Mouse (Mus musculus): Measurements from ENCODE around the gene Olfr282. TPM values are rescaled to one million over a fixed set of nuclear protein-coding genes. Genes with fewer than 3 reads are reported as not detected.

The Olfr282 gene
- total RNA-seq, 2 experiments from 2014 or later: not detected

GRCm38 (mm10) chr15:98475382-98475781 lies 44.4 kb downstream of the Olfr282 start:
- DNase-seq: peak in 1 of 2 experiments; percentile 21

GRCm38 (mm10) chr15:98476281-98476680 lies 45.3 kb downstream of the Olfr282 start:
- DNase-seq: no peak

GRCm38 (mm10) chr15:98479568-98480102 lies 48.6 kb downstream of the Olfr282 start:
- DNase-seq: no peak

GRCm38 (mm10) chr15:98482701-98483100 lies 51.7 kb downstream of the Olfr282 start, which contains the start of gene Lalba:
Lalba (minus strand) TSS chr15:98482721.
- DNase-seq: no peak

- no peak for DNase-seq
These were observed 53.2 kb downstream of the Olfr282 start for GRCm38 (mm10) chr15:98483907-98484886.

GRCm38 (mm10) chr15:98486433-98487021 lies 55.5 kb downstream of the Olfr282 start:
- DNase-seq: no peak

Other genes with a start within 250 kb of the Olfr282 start
- under 1 TPM; 0.18 to 0.40 TPM for gene Olfr288, start 235.7 kb upstream of the Olfr282 start, total RNA-seq (2021)
- not detected for gene Gm44579, start 210.2 kb upstream of the Olfr282 start, total RNA-seq (2021)
- 1 to 10 TPM; 3.9 to 4.2 TPM for gene Olfr287, start 210.2 kb upstream of the Olfr282 start, total RNA-seq (2021)
- not detected for gene Olfr286, start 196.8 kb upstream of the Olfr282 start, total RNA-seq (2021)
- not detected for gene H1fnt, start 173.9 kb upstream of the Olfr282 start, total RNA-seq (2021)
- 1 to 10 TPM; 6.1 to 6.3 TPM for gene Zfp641, start 135.1 kb upstream of the Olfr282 start, total RNA-seq (2021)
- gene Olfr285, start 113.9 kb upstream of the Olfr282 start, total RNA-seq (2021): not detected
- gene Olfr284, start 90.2 kb upstream of the Olfr282 start, total RNA-seq (2021): not detected
- not detected for gene Olfr283, start 50.3 kb upstream of the Olfr282 start, total RNA-seq (2021)
- gene Olfr281, start 21.4 kb downstream of the Olfr282 start, total RNA-seq (2021): not detected
- gene OR5BS1P, start 38.7 kb downstream of the Olfr282 start, total RNA-seq (2021): not detected
- gene Lalba, start 51.5 kb downstream of the Olfr282 start, total RNA-seq (2021): not detected
- gene Olfr279, start 61.2 kb downstream of the Olfr282 start, total RNA-seq (2021): not detected
- 10 to 100 TPM; 62.6 to 64.2 TPM for gene Kansl2, start 103.0 kb downstream of the Olfr282 start, total RNA-seq (2021)
- gene Ccnt1, start 139.7 kb downstream of the Olfr282 start, total RNA-seq (2021): 10 to 100 TPM; 37.5 to 49.6 TPM
- not detected for gene 4930415O20Rik, start 139.8 kb downstream of the Olfr282 start, total RNA-seq (2021)
- gene Adcy6, start 178.9 kb downstream of the Olfr282 start, total RNA-seq (2021): 10 to 100 TPM; 43.7 to 48.8 TPM
- 100 to 1,000 TPM; 198 to 206 TPM for gene Cacnb3, start 199.6 kb downstream of the Olfr282 start, total RNA-seq (2021)
- 10 to 100 TPM; 87.5 to 92.0 TPM for gene Ddx23, start 231.7 kb downstream of the Olfr282 start, total RNA-seq (2021)
- 1 to 10 TPM; 7.2 to 7.6 TPM for gene Rnd1, start 246.2 kb downstream of the Olfr282 start, total RNA-seq (2021)